Comparison of ENCODE assay signal across 8 mouse cellular contexts in the genomic region with DNA sequence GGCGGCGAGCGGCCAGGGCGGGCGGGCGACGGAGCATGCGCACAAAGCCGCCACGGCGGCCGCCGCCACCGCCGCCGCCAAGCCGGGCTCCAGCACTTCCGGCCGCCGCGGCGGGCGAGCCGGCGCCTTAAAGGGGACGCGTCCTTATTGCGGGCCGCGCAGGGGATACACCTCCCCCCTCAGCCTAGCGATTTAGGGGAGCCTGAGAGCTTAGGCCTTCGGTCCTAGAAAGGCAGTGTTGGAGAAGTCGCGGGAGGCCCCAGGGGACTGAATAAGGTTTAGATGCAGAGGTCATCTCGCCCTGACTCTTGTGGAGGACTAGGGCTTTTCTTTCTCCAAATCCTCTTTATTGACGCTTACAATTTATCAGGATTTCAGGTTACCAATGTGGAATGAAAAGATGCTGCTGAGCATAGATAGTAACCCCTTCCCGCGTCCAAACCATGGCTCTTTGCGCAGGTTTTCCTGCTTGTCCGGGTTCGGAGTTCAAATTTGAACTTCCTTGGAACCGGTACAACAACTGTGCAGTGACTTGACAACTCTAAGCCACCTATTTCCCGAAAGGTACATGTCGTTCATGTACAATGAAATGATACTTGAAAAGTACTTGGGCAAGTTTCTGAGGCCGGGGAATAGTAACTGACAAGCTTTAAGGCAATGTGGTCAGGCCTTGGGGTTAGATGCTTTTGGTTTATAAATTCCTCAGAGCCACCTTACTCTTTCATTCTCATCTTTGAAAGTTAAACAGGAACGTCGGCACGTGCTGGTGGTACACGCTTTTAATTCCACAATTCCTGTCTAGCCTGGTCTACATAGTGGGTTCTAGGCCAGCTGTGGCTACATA. TPM values are rescaled to one million over a fixed set of nuclear protein-coding genes. Genes with fewer than 3 reads are reported as not detected.
DNase-seq lines count a peak whose midpoint lies in the region; ATAC-seq and TF ChIP-seq lines count a peak whose summit lies in the region.

A gene (minus strand): TSS at position 89 of the 844 bp plus-strand sequence.

- peaks cover 18% of the 10 kb centered on the region for H3K4me1 ChIP-seq in hindbrain, embryonic 16.5 days (ENCODE audit: control insufficient read depth, insufficient read depth, low read depth, low read length)

- peak within 1 kb of the TSS; percentile 97 for H3K9ac ChIP-seq in hindbrain, embryonic 16.5 days (ENCODE audit: low read depth, low read length)

- peak within 1 kb of the TSS; percentile 97 for H3K27ac ChIP-seq in gastrocnemius, adult 2 months
- peak within 1 kb of the TSS; percentile 96 for H3K27ac ChIP-seq in hindbrain, embryonic 16.5 days (ENCODE audit: low read depth, low read length)
- peak within 1 kb of the TSS; percentile 97 for H3K27ac ChIP-seq in left cerebral cortex, adult 2 months

- peak within 1 kb of the TSS; percentile 86 for H3K4me3 ChIP-seq in gastrocnemius, adult 2 months
- peak within 1 kb of the TSS; percentile 84 for H3K4me3 ChIP-seq in hindbrain, embryonic 16.5 days (ENCODE audit: low read length)
- peak within 1 kb of the TSS; percentile 69 for H3K4me3 ChIP-seq in left cerebral cortex, adult 2 months

- no peaks in the 10 kb centered on the region for H3K9me3 ChIP-seq in hindbrain, embryonic 16.5 days (ENCODE audit: control insufficient read depth, low read length)

- ATAC-seq in hindbrain, embryonic 16.5 days, result peak; percentile 94
- peak; percentile 75 for ATAC-seq in megakaryocyte, adult 5-6 weeks (ENCODE audit: poor library complexity, severe bottlenecking)

- peak within 1 kb of the TSS; percentile 89 for H3K4me2 ChIP-seq in hindbrain, embryonic 16.5 days (ENCODE audit: low read length)

- peak; percentile 86 for DNase-seq in R1 (ENCODE audit: low read depth, low spot score)
- peak; percentile 78 to 84 for DNase-seq in cerebellum, postnatal 36 days
- DNase-seq in gastrocnemius, adult 2 months, result peak; percentile 91
- peak; percentile 81 to 82 for DNase-seq in left cerebral cortex, adult 2 months (ENCODE audit: extremely low spot score in 1 of 2, low spot score in 2 of 2)
- peak; percentile 67 to 72 for DNase-seq in right cerebral cortex, adult 2 months (ENCODE audit: low spot score in 2 of 2)
- peak; percentile 77 for DNase-seq in urinary bladder, postnatal 14 days (ENCODE audit: low spot score)

- TF ChIP-seq CTCF in gastrocnemius, adult 2 months (IDR thresholded peaks at IDR 0.05), result no peak
- no peak for TF ChIP-seq CTCF in left cerebral cortex, adult 2 months (IDR thresholded peaks at IDR 0.05)

- no peaks in the 10 kb centered on the region for H3K36me3 ChIP-seq in hindbrain, embryonic 16.5 days (ENCODE audit: control insufficient read depth, insufficient read depth, low read length)

- H3K27me3 ChIP-seq in hindbrain, embryonic 16.5 days (replicated peaks; ENCODE audit: control insufficient read depth, insufficient read depth, low read length), result no peaks in the 10 kb centered on the region

- intact Hi-C loops in gastrocnemius, adult 2 months (cut with DNase I), result loop anchor here (2.0 kb wide), 1 partner anchor 49 kb away; a partner anchor contains a TSS
- intact Hi-C loops in left cerebral cortex, adult 2 months (cut with DNase I), result loop anchor here (1.0 to 5.0 kb wide), 3 partner anchors 9 to 389 kb away; a partner anchor contains a TSS

- 21% methylated on average over 35 of the region's 49 CpGs for WGBS in hindbrain, embryonic 16.5 days

RNA-seq across cellular contexts. Expression of the gene that starts here (rescaled TPM):
- total RNA-seq in gastrocnemius, adult 2 months (2021), result 10 to 100 TPM in 1 of 2 experiments, 1 to 10 TPM in 1; 8.7 to 10.6 TPM
- 37.6 and 38.1 TPM in 2 replicates for polyA plus RNA-seq in hindbrain, embryonic 16.5 days (2015; fragmentation: Nextera tagmentation; extraction: Ambion mirVana)
- total RNA-seq in left cerebral cortex, adult 2 months (2021), result 10 to 100 TPM; 22.1 to 26.1 TPM
- 17.9 and 21.6 TPM in 2 replicates for total RNA-seq in megakaryocyte, adult 5-6 weeks (2015)
- total RNA-seq in megakaryocyte, adult 5-6 weeks (2017), result 29.0 and 29.5 TPM in 2 replicates

Comparison
In these comparisons a context has a peak if more than half of its experiments do, and no peak if none do; other contexts are left out.
1. Peak in every context shown above with its lines: DNase-seq, ATAC-seq, H3K4me3 ChIP-seq and H3K27ac ChIP-seq.